In the genomic region with DNA sequence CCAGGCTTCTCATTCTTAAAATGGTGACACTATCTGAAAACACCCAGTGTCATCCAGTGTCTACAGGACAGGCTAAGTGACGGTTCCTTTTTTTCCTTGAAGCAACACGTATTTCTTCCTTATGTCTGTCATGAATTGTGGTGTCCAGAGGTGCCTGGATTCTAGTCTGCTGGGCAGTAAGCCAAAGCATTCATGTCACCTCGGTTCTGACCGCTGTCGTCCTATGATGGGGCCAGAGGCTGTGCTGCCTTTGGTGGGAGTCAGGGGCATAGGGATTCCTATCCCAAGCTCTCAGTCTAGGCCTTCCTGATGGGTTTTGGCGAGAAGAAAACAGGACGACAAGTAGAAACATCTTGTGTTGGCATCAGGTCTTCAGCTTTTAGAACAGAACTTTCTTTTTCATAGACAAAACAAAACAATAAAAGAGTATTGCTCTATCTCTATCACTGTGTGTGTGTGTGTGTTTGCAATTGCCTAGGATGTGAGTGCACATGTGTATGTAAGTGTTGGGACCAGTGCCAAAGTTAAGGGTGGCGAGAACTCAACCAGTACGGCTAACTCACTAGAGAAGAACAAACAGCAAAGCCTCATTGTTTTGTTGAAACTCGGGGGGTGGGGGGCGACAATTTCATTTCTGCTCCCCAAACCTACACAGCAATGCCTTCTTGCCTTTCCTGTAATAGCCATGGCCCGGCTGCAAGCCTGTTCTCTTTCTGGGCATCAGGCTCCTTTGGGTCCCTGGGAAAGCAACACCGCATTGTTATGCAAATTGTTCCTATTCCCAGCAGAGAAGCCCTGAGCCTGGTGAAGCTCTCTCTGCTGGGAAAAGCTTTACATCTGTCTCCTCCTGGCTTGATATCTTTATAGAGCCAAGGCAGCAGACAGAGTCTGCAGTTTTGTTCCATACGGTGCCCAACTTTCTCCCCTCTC, we compare ENCODE assay signal across 14 mouse cellular contexts.
A peak's percentile ranks its signal among the peaks of the same experiment; 100 is the strongest.
DNase-seq lines count a peak whose midpoint lies in the region; ATAC-seq and TF ChIP-seq lines count a peak whose summit lies in the region.
"Had no signal": no experiment of that assay in that cellular context is flagged by ENCODE, and none has a peak within 500 bp of the region (broad histone marks: within the 10 kb centered on the region; RNA-seq: fewer than 3 reads in every experiment).

No protein-coding gene starts in this region.

- no peaks in the 10 kb centered on the region for H3K9me3 ChIP-seq in forebrain, postnatal 0 days (ENCODE audit: low read length)
- H3K9me3 ChIP-seq in midbrain, embryonic 12.5 days: no peaks in the 10 kb centered on the region

- 0 out of 2 replicates have a peak, but pooled peaks cover 7% of the 10 kb centered on the region for H3K27me3 ChIP-seq in forebrain, postnatal 0 days (ENCODE audit: insufficient read depth, low read length)
- H3K27me3 ChIP-seq in midbrain, embryonic 12.5 days: 0 out of 2 replicates have a peak, but pooled peaks cover 4% of the 10 kb centered on the region

- DNase-seq in heart, adult 11 months: peak; percentile 87
- DNase-seq in heart, adult 8-10 months (ENCODE audit: low spot score): no peak
- DNase-seq in NIH3T3 (ENCODE audit: low read depth): peak; percentile 39
- DNase-seq in forebrain, postnatal 0 days: peak; percentile 10
- no peak for DNase-seq in left cerebral cortex, adult 18-20 months (ENCODE audit: low spot score in 2 of 2)
- no peak for DNase-seq in layer of hippocampus, postnatal 36 days
- no peak for DNase-seq in testis, postnatal 14 days (ENCODE audit: low spot score)
- DNase-seq: gastrocnemius, postnatal 14 days; liver; right cerebral cortex, postnatal 25 days had no signal

- H3K4me1 ChIP-seq in forebrain, postnatal 0 days (ENCODE audit: insufficient read depth): no peaks in the 10 kb centered on the region
- H3K4me1 ChIP-seq in midbrain, embryonic 12.5 days: peaks cover 25% of the 10 kb centered on the region

- no peaks in the 10 kb centered on the region for H3K36me3 ChIP-seq in forebrain, postnatal 0 days (ENCODE audit: insufficient read depth)
- no peaks in the 10 kb centered on the region for H3K36me3 ChIP-seq in midbrain, embryonic 12.5 days

- no peak overlapping the region for H3K27ac ChIP-seq in forebrain, postnatal 0 days (ENCODE audit: low read depth, low read length)
- peak overlapping the region; percentile 35 for H3K27ac ChIP-seq in midbrain, embryonic 12.5 days (replicated peaks)
- H3K27ac ChIP-seq: layer of hippocampus, adult 2 months; stomach, postnatal 0 days had no signal

- WGBS in forebrain, postnatal 0 days: 30% methylated on average over 14 of the region's 14 CpGs
- WGBS in midbrain, embryonic 12.5 days: 38% methylated on average over 14 of the region's 14 CpGs

- no peak overlapping the region for H3K4me3 ChIP-seq in forebrain, postnatal 0 days (ENCODE audit: low read depth, low read length)
- no peak overlapping the region for H3K4me3 ChIP-seq in midbrain, embryonic 12.5 days
- H3K4me3 ChIP-seq: layer of hippocampus, adult 2 months had no signal

- ATAC-seq in forebrain, postnatal 0 days: peak; percentile 23; the same call in 1 of the 2 replicates
- peak; percentile 82 for ATAC-seq in midbrain, embryonic 12.5 days (ENCODE audit: low FRiP score, low read depth)
- ATAC-seq: intestine, postnatal 0 days had no signal

- no peak overlapping the region for H3K9ac ChIP-seq in forebrain, postnatal 0 days
- H3K9ac ChIP-seq in midbrain, embryonic 12.5 days (replicated peaks): no peak overlapping the region

- TF ChIP-seq CTCF in forebrain, postnatal 0 days (IDR thresholded peaks at IDR 0.05; ENCODE audit: low read depth): no peak

- H3K4me2 ChIP-seq in forebrain, postnatal 0 days (ENCODE audit: low read depth): 0 out of 2 replicates have a peak overlapping the region, but pooled peaks have one; percentile 19
- H3K4me2 ChIP-seq in midbrain, embryonic 12.5 days (replicated peaks): peak overlapping the region; percentile 27

Comparison
In these comparisons a context has a peak if more than half of its experiments do, and no peak if none do; other contexts are left out.
1. DNase-seq: peak in heart, adult 11 months (single experiment), NIH3T3 (single experiment) and forebrain, postnatal 0 days (single experiment); none in heart, adult 8-10 months (single experiment), left cerebral cortex, adult 18-20 months (0 of 2), layer of hippocampus, postnatal 36 days (0 of 2) and testis, postnatal 14 days (single experiment).